Mouse (Mus musculus): Measurements from ENCODE around the gene Ppp1r15b. TPM values are rescaled to one million over a fixed set of nuclear protein-coding genes. Genes with fewer than 3 reads are reported as not detected.
A peak's percentile ranks its signal among the peaks of the same experiment; 100 is the strongest.

Gene Ppp1r15b
- polyA plus RNA-seq, 1 experiment from 2014 or later: 29.6 TPM

GRCm38 (mm10) chr1:133164591-133165011 is 33.7 kb downstream of the Ppp1r15b start:
- H3K4me2 ChIP-seq (replicated peaks): peak overlapping the region; percentile 95
- H3K9ac ChIP-seq: peak overlapping the region; percentile 62
- H3K4me3 ChIP-seq (replicated peaks; ENCODE audit: low read length): peak overlapping the region; percentile 47
- no peaks in the 10 kb centered on the region for H3K36me3 ChIP-seq (replicated peaks; ENCODE audit: control insufficient read depth, insufficient read depth)
- peaks cover 16% of the 10 kb centered on the region for H3K4me1 ChIP-seq (replicated peaks; ENCODE audit: control insufficient read depth, insufficient read depth, low read length)
- WGBS: 1% methylated on average over 10 of the region's 10 CpGs
- ATAC-seq (ENCODE audit: low FRiP score) (no peak), DNase-seq (ENCODE audit: low spot score) (no peak)
- H3K27me3 ChIP-seq (ENCODE audit: control insufficient read depth, insufficient read depth, low read length): peaks cover 39% of the 10 kb centered on the region
- H3K27ac ChIP-seq: no peak overlapping the region
- H3K9me3 ChIP-seq (ENCODE audit: control insufficient read depth, low read length): no peaks in the 10 kb centered on the region

GRCm38 (mm10) chr1:133165111-133165510 is 34.2 kb downstream of the Ppp1r15b start:
- Histone ChIP-seq H3K4me2 (replicated peaks) (no peak overlapping the region; the same call in 1 of the 2 replicates), H3K4me3 (replicated peaks; ENCODE audit: low read length) (0 out of 2 replicates have a peak overlapping the region, but pooled peaks have one; percentile 47), H3K36me3 (replicated peaks; ENCODE audit: control insufficient read depth, insufficient read depth) (no peaks in the 10 kb centered on the region), H3K4me1 (replicated peaks; ENCODE audit: control insufficient read depth, insufficient read depth, low read length) (peaks cover 16% of the 10 kb centered on the region), H3K27ac (no peak overlapping the region), H3K9ac (no peak overlapping the region), H3K9me3 (ENCODE audit: control insufficient read depth, low read length) (no peaks in the 10 kb centered on the region), H3K27me3 (ENCODE audit: control insufficient read depth, insufficient read depth, low read length) (peaks cover 39% of the 10 kb centered on the region)
- WGBS: 36% methylated on average over 11 of the region's 11 CpGs
- ATAC-seq (ENCODE audit: low FRiP score) (no peak), DNase-seq (ENCODE audit: low spot score) (no peak)

- WGBS: 43% methylated on average over 19 of the region's 19 CpGs
- H3K36me3 ChIP-seq (replicated peaks; ENCODE audit: control insufficient read depth, insufficient read depth): no peaks in the 10 kb centered on the region
- no peak overlapping the region for H3K4me3 ChIP-seq (replicated peaks; ENCODE audit: low read length)
- DNase-seq (ENCODE audit: low spot score): no peak
- peaks cover 20% of the 10 kb centered on the region for H3K27me3 ChIP-seq (ENCODE audit: control insufficient read depth, insufficient read depth, low read length)
- no peak overlapping the region for H3K4me2 ChIP-seq (replicated peaks)
- peaks cover 13% of the 10 kb centered on the region for H3K4me1 ChIP-seq (replicated peaks; ENCODE audit: control insufficient read depth, insufficient read depth, low read length)
- H3K27ac ChIP-seq: no peak overlapping the region
- no peak for ATAC-seq (ENCODE audit: low FRiP score)
- no peaks in the 10 kb centered on the region for H3K9me3 ChIP-seq (ENCODE audit: control insufficient read depth, low read length)
- no peak overlapping the region for H3K9ac ChIP-seq
Observed at GRCm38 (mm10) chr1:133168318-133169060, 37.5 kb downstream of the Ppp1r15b start.

GRCm38 (mm10) chr1:133170196-133170595 is 39.3 kb downstream of the Ppp1r15b start:
- Histone ChIP-seq H3K27ac (no peak overlapping the region), H3K4me2 (replicated peaks) (no peak overlapping the region), H3K9ac (no peak overlapping the region), H3K36me3 (replicated peaks; ENCODE audit: control insufficient read depth, insufficient read depth) (no peaks in the 10 kb centered on the region), H3K9me3 (ENCODE audit: control insufficient read depth, low read length) (no peaks in the 10 kb centered on the region), H3K4me1 (replicated peaks; ENCODE audit: control insufficient read depth, insufficient read depth, low read length) (no peaks in the 10 kb centered on the region), H3K4me3 (replicated peaks; ENCODE audit: low read length) (no peak overlapping the region), H3K27me3 (ENCODE audit: control insufficient read depth, insufficient read depth, low read length) (peaks cover 2% of the 10 kb centered on the region; the same call in 1 of the 2 replicates)
- WGBS: 66% methylated on average over 8 of the region's 8 CpGs
- DNase-seq (ENCODE audit: low spot score) (no peak), ATAC-seq (ENCODE audit: low FRiP score) (no peak)

GRCm38 (mm10) chr1:133171357-133171756 is 40.4 kb downstream of the Ppp1r15b start:
- Histone ChIP-seq H3K4me3 (replicated peaks; ENCODE audit: low read length) (no peak overlapping the region), H3K9ac (no peak overlapping the region), H3K36me3 (replicated peaks; ENCODE audit: control insufficient read depth, insufficient read depth) (no peaks in the 10 kb centered on the region), H3K4me1 (replicated peaks; ENCODE audit: control insufficient read depth, insufficient read depth, low read length) (no peaks in the 10 kb centered on the region), H3K27ac (no peak overlapping the region), H3K4me2 (replicated peaks) (no peak overlapping the region), H3K27me3 (ENCODE audit: control insufficient read depth, insufficient read depth, low read length) (no peaks in the 10 kb centered on the region), H3K9me3 (ENCODE audit: control insufficient read depth, low read length) (no peaks in the 10 kb centered on the region)
- DNase-seq (ENCODE audit: low spot score) (no peak), ATAC-seq (ENCODE audit: low FRiP score) (no peak)
- WGBS: 88% methylated on average over 9 of the region's 9 CpGs

- Histone ChIP-seq H3K9ac (no peak overlapping the region), H3K4me2 (replicated peaks) (no peak overlapping the region), H3K4me1 (replicated peaks; ENCODE audit: control insufficient read depth, insufficient read depth, low read length) (no peaks in the 10 kb centered on the region), H3K4me3 (replicated peaks; ENCODE audit: low read length) (no peak overlapping the region), H3K27ac (no peak overlapping the region), H3K9me3 (ENCODE audit: control insufficient read depth, low read length) (no peaks in the 10 kb centered on the region), H3K36me3 (replicated peaks; ENCODE audit: control insufficient read depth, insufficient read depth) (no peaks in the 10 kb centered on the region), H3K27me3 (ENCODE audit: control insufficient read depth, insufficient read depth, low read length) (no peaks in the 10 kb centered on the region)
- DNase-seq (ENCODE audit: low spot score) (no peak), ATAC-seq (ENCODE audit: low FRiP score) (no peak)
- 79% methylated on average over 6 of the region's 6 CpGs for WGBS
Observed at GRCm38 (mm10) chr1:133175150-133175549, 44.2 kb downstream of the Ppp1r15b start.

GRCm38 (mm10) chr1:133177480-133178172 is 46.7 kb downstream of the Ppp1r15b start:
- no peak overlapping the region for H3K9ac ChIP-seq
- 48% methylated on average over 8 of the region's 8 CpGs for whole genome bisulfite sequencing
- no peaks in the 10 kb centered on the region for H3K36me3 ChIP-seq (replicated peaks; ENCODE audit: control insufficient read depth, insufficient read depth)
- H3K4me1 ChIP-seq (replicated peaks; ENCODE audit: control insufficient read depth, insufficient read depth, low read length): no peaks in the 10 kb centered on the region
- H3K4me2 ChIP-seq (replicated peaks): no peak overlapping the region
- DNase-seq (ENCODE audit: low spot score) (peak; percentile 84), ATAC-seq (ENCODE audit: low FRiP score) (no peak)
- H3K4me3 ChIP-seq (replicated peaks; ENCODE audit: low read length): no peak overlapping the region
- no peaks in the 10 kb centered on the region for H3K9me3 ChIP-seq (ENCODE audit: control insufficient read depth, low read length)
- no peaks in the 10 kb centered on the region for H3K27me3 ChIP-seq (ENCODE audit: control insufficient read depth, insufficient read depth, low read length)
- H3K27ac ChIP-seq: no peak overlapping the region

GRCm38 (mm10) chr1:133178732-133179440 is 47.9 kb downstream of the Ppp1r15b start:
- no peak overlapping the region for H3K4me3 ChIP-seq (replicated peaks; ENCODE audit: low read length)
- ATAC-seq (ENCODE audit: low FRiP score) (peak; percentile 19; the same call in 1 of the 2 replicates), DNase-seq (ENCODE audit: low spot score) (peak; percentile 58)
- H3K9ac ChIP-seq: no peak overlapping the region
- H3K36me3 ChIP-seq (replicated peaks; ENCODE audit: control insufficient read depth, insufficient read depth): no peaks in the 10 kb centered on the region
- no peak overlapping the region for H3K4me2 ChIP-seq (replicated peaks)
- H3K4me1 ChIP-seq (replicated peaks; ENCODE audit: control insufficient read depth, insufficient read depth, low read length): peaks cover 6% of the 10 kb centered on the region
- no peaks in the 10 kb centered on the region for H3K27me3 ChIP-seq (ENCODE audit: control insufficient read depth, insufficient read depth, low read length)
- 67% methylated on average over 11 of the region's 11 CpGs for WGBS
- no peaks in the 10 kb centered on the region for H3K9me3 ChIP-seq (ENCODE audit: control insufficient read depth, low read length)
- peak overlapping the region; percentile 47 for H3K27ac ChIP-seq

Data from hindbrain, embryonic 14.5 days (tissue).